Mouse (Mus musculus): Measurements from ENCODE around the gene Cideb.
A peak's percentile ranks its signal among the peaks of the same experiment; 100 is the strongest.

Gene Cideb

GRCm38 (mm10) chr14:55758363-55758784 lies at the start of gene Cideb:
Gene Cideb, minus strand, starts transcription at chr14:55758458.
- TF ChIP-seq GATA4 (IDR thresholded peaks at IDR 0.05; ENCODE audit: insufficient replicate concordance, low read length), result no peak

- peak; percentile 8; the same call in 1 of the 2 replicates for TF ChIP-seq GATA4 (IDR thresholded peaks at IDR 0.05; ENCODE audit: insufficient replicate concordance, low read length)
These were observed 37.3 kb upstream of the Cideb start for GRCm38 (mm10) chr14:55795380-55796163.

- no peak for TF ChIP-seq GATA4 (IDR thresholded peaks at IDR 0.05; ENCODE audit: insufficient replicate concordance, low read length)
These were observed 35.7 kb upstream of the Cideb start for GRCm38 (mm10) chr14:55793946-55794345.

- TF ChIP-seq GATA4 (IDR thresholded peaks at IDR 0.05; ENCODE audit: insufficient replicate concordance, low read length), result no peak
These were observed 35.2 kb upstream of the Cideb start for GRCm38 (mm10) chr14:55793461-55793860.

- no peak for TF ChIP-seq GATA4 (IDR thresholded peaks at IDR 0.05; ENCODE audit: insufficient replicate concordance, low read length)
These were observed 30.2 kb upstream of the Cideb start, which contains the start of gene Ripk3 for GRCm38 (mm10) chr14:55788256-55789050. Gene Ripk3, minus strand, starts transcription at chr14:55788865.

- TF ChIP-seq GATA4 (IDR thresholded peaks at IDR 0.05; ENCODE audit: insufficient replicate concordance, low read length), result no peak
These were observed 29.5 kb upstream of the Cideb start for GRCm38 (mm10) chr14:55787731-55788130.

GRCm38 (mm10) chr14:55785195-55785594 lies 26.9 kb upstream of the Cideb start:
- TF ChIP-seq GATA4 (IDR thresholded peaks at IDR 0.05; ENCODE audit: insufficient replicate concordance, low read length), result no peak

GRCm38 (mm10) chr14:55783958-55784235 lies 25.6 kb upstream of the Cideb start, which contains the start of gene Adcy4:
Gene Adcy4, minus strand, starts transcription at chr14:55784095.
- no peak for TF ChIP-seq GATA4 (IDR thresholded peaks at IDR 0.05; ENCODE audit: insufficient replicate concordance, low read length)

- no peak for TF ChIP-seq GATA4 (IDR thresholded peaks at IDR 0.05; ENCODE audit: insufficient replicate concordance, low read length)
These were observed 25.1 kb upstream of the Cideb start for GRCm38 (mm10) chr14:55783171-55783957.

- no peak for TF ChIP-seq GATA4 (IDR thresholded peaks at IDR 0.05; ENCODE audit: insufficient replicate concordance, low read length)
These were observed 24.2 kb upstream of the Cideb start for GRCm38 (mm10) chr14:55782361-55782960.

- TF ChIP-seq GATA4 (IDR thresholded peaks at IDR 0.05; ENCODE audit: insufficient replicate concordance, low read length), result peak; percentile 80; the same call in 1 of the 2 replicates
These were observed 23.1 kb upstream of the Cideb start for GRCm38 (mm10) chr14:55781310-55781709.

- no peak for TF ChIP-seq GATA4 (IDR thresholded peaks at IDR 0.05; ENCODE audit: insufficient replicate concordance, low read length)
These were observed 22.5 kb upstream of the Cideb start for GRCm38 (mm10) chr14:55780736-55781135.

GRCm38 (mm10) chr14:55779656-55780055 lies 21.4 kb upstream of the Cideb start:
- no peak for TF ChIP-seq GATA4 (IDR thresholded peaks at IDR 0.05; ENCODE audit: insufficient replicate concordance, low read length)

- TF ChIP-seq GATA4 (IDR thresholded peaks at IDR 0.05; ENCODE audit: insufficient replicate concordance, low read length), result no peak
These were observed 20.4 kb upstream of the Cideb start for GRCm38 (mm10) chr14:55778686-55779085.

GRCm38 (mm10) chr14:55777806-55778205 lies 19.5 kb upstream of the Cideb start:
- no peak for TF ChIP-seq GATA4 (IDR thresholded peaks at IDR 0.05; ENCODE audit: insufficient replicate concordance, low read length)

All from liver, adult (tissue).